Mouse (Mus musculus) hindbrain, embryonic 10.5 days (tissue): ENCODE measurements around the gene Cbr1. TPM values are rescaled to one million over a fixed set of nuclear protein-coding genes. Genes with fewer than 3 reads are reported as not detected.
"Not testable (repeated sequence)": the region's sequence is repeated elsewhere in the genome, so short reads cannot be mapped to it uniquely, and the experiment has no call there.

Source experiments
- DNase-seq: peaks from one replicate; pipeline ENCODE4 v3.0.0-alpha.2; 2017; ENCODE audit warnings: low spot score
- H3K27ac ChIP-seq: fragments of 300-500 bp; sonication (generic); 2 replicates; pipeline ENCODE4 v1.5.1; 2016; ENCODE audit warnings: mild to moderate bottlenecking, moderate library complexity
- H3K27me3 ChIP-seq: fragments of 300-500 bp; sonication (generic); 2 replicates; pipeline ENCODE4 v1.6.1; 2016; ENCODE audit warnings: mild to moderate bottlenecking; ENCODE audit not compliant: poor library complexity, insufficient read depth, severe bottlenecking
- H3K36me3 ChIP-seq: fragments of 300-500 bp; sonication (generic); 2 replicates; pipeline ENCODE4 v1.6.1; 2016; ENCODE audit warnings: mild to moderate bottlenecking, moderate library complexity
- H3K4me1 ChIP-seq: fragments of 300-500 bp; sonication (generic); replicated peaks from 2 replicates; pipeline ENCODE4 v1.6.1; 2016; ENCODE audit warnings: mild to moderate bottlenecking
- H3K4me3 ChIP-seq: fragments of 300-500 bp; sonication (generic); 2 replicates; pipeline ENCODE4 v1.5.1; 2016; ENCODE audit warnings: mild to moderate bottlenecking, moderate library complexity
- H3K9me3 ChIP-seq: fragments of 300-500 bp; sonication (generic); 2 replicates; pipeline ENCODE4 v1.6.1; 2016; ENCODE audit warnings: mild to moderate bottlenecking, moderate library complexity
- WGBS: fragments of 180-500 bp; shearing (Covaris S2); methylation state at CpG from one replicate; pipeline ENCODE4 v1.1.7; 2016; 5-methylcytosine and 5-hydroxymethylcytosine counted together
- polyA plus RNA-seq: library from polyadenylated mRNA; unstranded; fragments of >200 nt; fragmentation: Nextera tagmentation; extraction: Ambion mirVana; gene quantifications from 2 replicates; pipeline ENCODE4 v1.2.1, GENCODE M21; 2016

Gene Cbr1
- polyA plus RNA-seq, 1 experiment from 2014 or later, result 103 TPM

- 5% methylated on average over 16 of the region's 16 CpGs for WGBS
Observed at GRCm38 (mm10) chr16:93604481-93604969, 1.1 kb upstream of the Cbr1 start.

DNA sequence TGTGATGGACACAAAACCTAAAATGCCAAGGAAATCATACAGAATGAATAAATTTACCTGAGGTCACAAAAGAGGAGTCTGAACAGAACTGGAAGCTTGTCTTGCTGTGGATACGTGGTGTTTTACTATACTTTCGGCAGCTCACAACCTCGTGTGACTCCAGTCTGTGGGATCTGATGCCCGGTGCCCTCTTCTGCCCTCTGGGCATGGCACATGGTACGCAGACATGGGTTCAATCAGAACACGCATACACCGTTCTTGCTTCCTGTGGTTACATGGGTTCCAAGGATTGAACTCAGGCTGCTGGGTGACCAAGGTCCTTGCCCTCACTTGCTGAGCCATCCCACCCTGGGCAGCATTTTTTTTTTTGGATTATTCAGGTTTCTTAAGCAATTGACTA, 493 bp downstream of the Cbr1 start:
- Histone ChIP-seq H3K9me3 (no peaks in the 10 kb centered on the region), H3K27me3 (no peaks in the 10 kb centered on the region), H3K27ac (no peak overlapping the region), H3K4me3 (no peak overlapping the region), H3K4me1 (peaks cover 47% of the 10 kb centered on the region), H3K36me3 (peaks cover 20% of the 10 kb centered on the region)
- DNase-seq, result no peak
- 86% methylated on average over 7 of the region's 7 CpGs for WGBS

More at GRCm38 (mm10) chr16:93604481-93604969, 1.1 kb upstream of the Cbr1 start:
- H3K36me3 ChIP-seq, result peaks cover 6% of the 10 kb centered on the region; the same call in 1 of the 2 replicates
- peaks cover 47% of the 10 kb centered on the region for H3K4me1 ChIP-seq
- H3K4me3 ChIP-seq, result peak overlapping the region; percentile 69
- peak overlapping the region; percentile 95 for H3K27ac ChIP-seq
- no peaks in the 10 kb centered on the region for H3K27me3 ChIP-seq
- peak; percentile 32 for DNase-seq
- no peaks in the 10 kb centered on the region for H3K9me3 ChIP-seq

GRCm38 (mm10) chr16:93607669-93608101, 2.0 kb downstream of the Cbr1 start:
- peaks cover 32% of the 10 kb centered on the region for H3K36me3 ChIP-seq
- under 1% methylated on average over 32 of the region's 32 CpGs for WGBS
- H3K27me3 ChIP-seq, result no peaks in the 10 kb centered on the region
- no peaks in the 10 kb centered on the region for H3K9me3 ChIP-seq
- peak overlapping the region; percentile 67 for H3K4me3 ChIP-seq
- peaks cover 47% of the 10 kb centered on the region for H3K4me1 ChIP-seq
- peak; percentile 82 for DNase-seq
- peak overlapping the region; percentile 85 for H3K27ac ChIP-seq

- H3K9me3 ChIP-seq, result no peaks in the 10 kb centered on the region
- 75% methylated on average over 8 of the region's 8 CpGs for WGBS
- DNase-seq, result no peak
- peaks cover 39% of the 10 kb centered on the region for H3K4me1 ChIP-seq
- no peak overlapping the region for H3K27ac ChIP-seq
- no peaks in the 10 kb centered on the region for H3K27me3 ChIP-seq
- H3K4me3 ChIP-seq, result peak overlapping the region; percentile 67
- H3K36me3 ChIP-seq, result peaks cover 32% of the 10 kb centered on the region
Observed at GRCm38 (mm10) chr16:93608731-93609130, 3.1 kb downstream of the Cbr1 start.

GRCm38 (mm10) chr16:93609796-93610195, 4.1 kb downstream of the Cbr1 start:
- peaks cover 29% of the 10 kb centered on the region for H3K4me1 ChIP-seq
- H3K4me3 ChIP-seq, result no peak overlapping the region
- H3K27ac ChIP-seq, result no peak overlapping the region
- WGBS, result 93% methylated on average over 4 of the region's 4 CpGs
- peaks cover 32% of the 10 kb centered on the region for H3K36me3 ChIP-seq
- H3K27me3 ChIP-seq, result no peaks in the 10 kb centered on the region
- no peaks in the 10 kb centered on the region for H3K9me3 ChIP-seq
- DNase-seq, result no peak

- Histone ChIP-seq H3K36me3 (peaks cover 32% of the 10 kb centered on the region), H3K4me3 (no peak overlapping the region), H3K9me3 (no peaks in the 10 kb centered on the region), H3K4me1 (peaks cover 22% of the 10 kb centered on the region), H3K27me3 (no peaks in the 10 kb centered on the region), H3K27ac (no peak overlapping the region)
- WGBS, result 94% methylated on average over 4 of the region's 4 CpGs
- no peak for DNase-seq
Observed at GRCm38 (mm10) chr16:93610961-93611360, 5.3 kb downstream of the Cbr1 start.

DNA sequence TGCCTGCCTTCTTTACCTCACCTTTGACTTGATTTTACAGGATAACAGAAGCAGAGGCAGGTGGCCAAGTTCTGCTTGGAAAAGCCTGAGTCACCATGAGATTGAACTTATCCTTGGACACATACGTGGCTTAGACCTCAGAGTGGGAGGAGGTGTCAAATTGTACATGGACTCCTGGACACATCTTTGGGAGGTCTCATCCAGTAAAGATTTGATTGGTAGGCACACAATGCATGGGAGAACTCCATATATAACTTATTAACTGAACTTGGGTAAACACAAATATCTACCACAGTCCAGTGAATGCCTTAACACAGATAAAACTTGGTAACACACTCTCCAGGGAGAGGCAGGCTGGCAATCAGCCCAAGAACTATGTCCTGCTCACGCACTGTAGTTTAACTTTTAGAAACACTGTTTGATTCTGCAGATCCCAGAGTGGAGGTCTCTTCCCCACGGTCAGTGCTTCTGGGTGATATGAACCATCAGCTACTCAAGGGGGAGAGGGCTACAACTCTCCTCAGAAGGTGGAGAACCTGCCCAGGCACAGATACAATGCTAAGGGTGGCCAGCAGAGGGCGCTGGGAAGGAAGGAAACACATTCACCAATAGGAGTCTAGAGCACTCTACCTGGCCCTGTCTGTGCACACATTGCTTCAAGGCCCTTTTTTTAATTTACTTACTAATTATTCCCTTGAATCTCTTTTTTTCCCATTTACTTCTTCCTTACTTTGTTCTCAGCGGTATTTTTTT, 9.6 kb downstream of the Cbr1 start:
- whole genome bisulfite sequencing, result 45% methylated on average over 5 of the region's 5 CpGs
- Histone ChIP-seq H3K4me3 (no peak overlapping the region), H3K4me1 (no peaks in the 10 kb centered on the region)

DNA sequence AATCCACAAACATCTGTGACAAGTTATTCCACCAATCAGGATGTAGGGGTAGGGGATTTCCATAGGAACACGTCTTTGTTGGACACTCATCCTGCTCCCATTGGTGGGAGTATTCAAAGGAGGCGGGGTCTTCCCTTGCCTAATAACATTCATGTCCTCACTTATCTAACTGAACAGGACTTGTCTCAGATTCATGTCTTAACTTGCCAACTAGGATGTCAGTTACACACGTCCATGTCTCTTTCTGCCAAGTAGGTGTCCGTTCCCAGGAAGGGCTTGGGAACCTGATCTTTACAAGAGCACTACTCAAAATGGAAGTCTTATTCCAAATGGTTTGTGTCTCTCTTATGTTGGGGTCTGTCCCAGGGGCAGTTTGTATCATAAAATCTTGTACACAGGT, 18.1 kb downstream of the Cbr1 start:
- 91% methylated on average over 4 of the region's 4 CpGs for WGBS
- DNase-seq, H3K27ac ChIP-seq, H3K27me3 ChIP-seq, H3K4me3 ChIP-seq, H3K4me1 ChIP-seq, H3K9me3 ChIP-seq, H3K36me3 ChIP-seq: not testable (repeated sequence)

More for the DNA sequence above, 9.6 kb downstream of the Cbr1 start:
- H3K36me3 ChIP-seq, result peaks cover 20% of the 10 kb centered on the region
- DNase-seq, result peak; percentile 63
- H3K9me3 ChIP-seq, result no peaks in the 10 kb centered on the region
- H3K27me3 ChIP-seq, result no peaks in the 10 kb centered on the region
- H3K27ac ChIP-seq, result no peak overlapping the region

DNA sequence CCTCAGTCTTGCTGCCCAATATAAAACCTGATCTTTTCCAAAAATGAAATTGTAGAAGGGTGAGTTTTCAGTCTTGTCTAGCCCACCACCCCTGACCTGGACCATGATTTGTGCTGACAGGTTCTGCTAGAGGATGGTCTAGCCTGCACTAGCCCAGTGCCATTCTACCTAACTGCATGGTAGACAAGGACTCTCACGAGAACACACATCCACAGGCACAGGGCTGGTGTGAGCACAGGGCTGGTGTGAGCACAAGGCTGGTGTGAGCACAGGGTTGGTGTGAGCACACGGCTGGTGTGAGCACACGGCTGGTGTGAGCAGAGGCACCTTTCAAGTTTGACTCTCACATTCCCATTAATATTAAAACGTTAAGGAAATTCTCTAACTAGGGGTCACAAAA, 19.0 kb downstream of the Cbr1 start:
- Histone ChIP-seq H3K27me3 (no peaks in the 10 kb centered on the region), H3K36me3 (no peaks in the 10 kb centered on the region), H3K27ac (no peak overlapping the region), H3K4me1 (no peaks in the 10 kb centered on the region), H3K9me3 (no peaks in the 10 kb centered on the region), H3K4me3 (no peak overlapping the region)
- 79% methylated on average over 4 of the region's 4 CpGs for WGBS
- DNase-seq, result no peak

DNA sequence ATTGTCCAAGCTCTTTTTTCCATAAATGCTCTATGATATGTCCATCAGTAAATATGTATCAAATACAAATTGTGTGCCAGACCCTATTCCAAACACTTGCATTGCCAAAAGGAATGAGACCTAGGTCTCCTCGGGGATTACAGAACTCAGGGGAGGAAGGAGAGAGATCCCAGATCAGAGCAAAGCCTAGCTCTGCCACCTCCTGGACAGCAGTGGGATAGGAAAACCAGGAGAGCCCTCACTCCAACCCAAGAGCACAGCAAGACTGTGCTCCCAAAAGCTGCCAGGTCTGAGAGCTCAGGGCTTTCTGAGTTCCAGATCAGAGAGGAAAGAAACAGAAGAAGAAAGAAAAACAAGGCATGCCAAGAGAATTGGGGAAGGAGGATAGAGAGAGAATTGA, 21.1 kb downstream of the Cbr1 start:
- no peaks in the 10 kb centered on the region for H3K36me3 ChIP-seq
- no peak for DNase-seq
- no peak overlapping the region for H3K4me3 ChIP-seq
- WGBS, result 30% methylated on average over 1 of the region's 1 CpGs
- no peaks in the 10 kb centered on the region for H3K27me3 ChIP-seq
- no peaks in the 10 kb centered on the region for H3K4me1 ChIP-seq
- no peak overlapping the region for H3K27ac ChIP-seq
- no peaks in the 10 kb centered on the region for H3K9me3 ChIP-seq

GRCm38 (mm10) chr16:93627761-93628400, 22.2 kb downstream of the Cbr1 start, which contains the start of gene Gm5678:
Gene Gm5678 (plus strand): TSS chr16:93628097.
- no peak for DNase-seq
- WGBS, result 81% methylated on average over 23 of the region's 23 CpGs
- H3K9me3 ChIP-seq, result no peaks in the 10 kb centered on the region
- no peaks in the 10 kb centered on the region for H3K36me3 ChIP-seq
- no peak within 1 kb of the TSS for H3K27ac ChIP-seq
- no peak within 1 kb of the TSS for H3K4me3 ChIP-seq
- H3K27me3 ChIP-seq, result no peaks in the 10 kb centered on the region
- H3K4me1 ChIP-seq, result no peaks in the 10 kb centered on the region

DNA sequence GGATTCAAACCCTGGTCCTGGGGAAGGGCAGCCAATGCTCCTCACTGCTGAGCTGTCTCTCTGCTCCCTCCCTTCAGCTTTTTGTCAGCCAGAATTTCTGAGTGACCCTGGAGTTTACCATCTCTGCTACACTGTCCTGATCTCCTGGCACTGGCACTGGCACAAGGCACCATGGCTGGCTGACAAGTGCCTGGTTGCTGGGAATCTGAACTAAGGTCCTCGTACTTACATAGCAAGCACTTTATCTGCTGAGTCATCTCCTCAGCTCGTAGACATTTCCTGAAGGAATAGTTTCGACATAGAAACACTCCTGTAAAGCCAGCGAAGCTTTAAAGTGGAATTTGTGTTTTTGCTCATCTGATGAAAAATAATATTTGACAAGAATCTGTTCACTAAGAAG, 38.4 kb downstream of the Cbr1 start:
- no peak overlapping the region for H3K27ac ChIP-seq
- H3K27me3 ChIP-seq, result no peaks in the 10 kb centered on the region
- no peak for DNase-seq

More for the DNA sequence above, 38.4 kb downstream of the Cbr1 start:
- Histone ChIP-seq H3K9me3 (no peaks in the 10 kb centered on the region), H3K36me3 (no peaks in the 10 kb centered on the region), H3K4me1 (no peaks in the 10 kb centered on the region), H3K4me3 (no peak overlapping the region)
- 73% methylated on average over 4 of the region's 4 CpGs for WGBS
